Mouse (Mus musculus) embryo, embryonic 11 days (tissue): ENCODE measurements around the gene Exoc4.

Experiments used
- DNase-seq: peaks from one replicate; pipeline ENCODE4 v3.0.0-alpha.2; 2015

The Exoc4 gene

DNA sequence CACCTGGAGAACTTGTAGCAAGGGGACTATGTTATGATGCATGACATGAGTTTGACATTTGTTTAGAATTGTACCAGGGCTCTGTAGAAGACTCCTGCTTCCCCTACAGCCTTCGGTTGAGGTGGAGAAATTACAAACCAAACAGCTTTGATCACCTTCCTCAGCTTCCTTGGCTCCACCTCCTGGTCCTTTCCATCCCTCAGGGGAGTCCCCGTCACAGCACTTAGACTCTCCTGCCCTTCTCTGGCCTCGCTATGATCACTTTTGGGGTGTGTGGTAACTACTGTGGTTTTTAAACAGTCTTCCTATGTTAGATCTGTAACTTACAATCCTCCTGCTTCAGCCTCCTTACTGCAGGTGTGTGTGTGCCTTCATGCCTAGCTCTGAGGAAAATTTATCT, 434.6 kb downstream of the Exoc4 start:
- no peak for DNase-seq

DNA sequence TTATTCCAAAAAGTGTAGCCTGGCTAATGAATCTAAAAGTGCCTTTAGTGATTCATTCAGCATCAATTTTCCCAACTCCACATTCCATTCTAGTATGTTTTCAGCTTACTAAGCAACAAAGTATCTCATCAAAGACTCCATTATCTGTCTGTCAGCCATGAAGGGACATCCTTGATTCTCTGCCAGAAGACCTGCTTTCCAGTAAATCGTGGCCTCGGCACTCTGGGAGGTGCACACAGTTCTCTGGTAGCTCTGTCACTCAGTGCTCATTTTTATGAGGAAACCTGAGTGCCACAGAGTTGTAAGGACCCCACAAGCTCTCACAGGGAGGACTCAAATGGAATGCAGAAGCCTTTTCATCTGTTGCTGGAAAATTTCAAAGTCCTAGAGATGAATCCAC, 436.4 kb downstream of the Exoc4 start:
- DNase-seq: no peak

DNA sequence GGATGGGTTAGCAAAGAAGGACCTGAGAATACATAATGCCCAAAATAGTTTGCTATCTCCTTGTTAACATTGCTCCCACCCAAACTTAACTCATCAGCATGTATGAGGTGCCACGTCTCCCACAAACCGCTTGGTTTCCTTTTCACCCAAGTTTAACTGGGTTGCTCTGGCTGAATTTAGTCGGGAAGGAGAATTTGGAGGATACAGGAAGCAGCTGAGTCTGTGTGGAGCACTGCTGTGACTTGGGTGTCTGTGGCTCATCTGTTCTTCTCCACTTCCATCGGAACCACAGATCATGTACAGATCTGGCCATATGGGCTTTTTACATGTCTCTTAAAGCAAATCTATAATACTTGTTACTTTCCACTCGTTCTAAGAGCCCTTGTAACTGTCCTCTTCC, 441.7 kb downstream of the Exoc4 start:
- DNase-seq: no peak

DNA sequence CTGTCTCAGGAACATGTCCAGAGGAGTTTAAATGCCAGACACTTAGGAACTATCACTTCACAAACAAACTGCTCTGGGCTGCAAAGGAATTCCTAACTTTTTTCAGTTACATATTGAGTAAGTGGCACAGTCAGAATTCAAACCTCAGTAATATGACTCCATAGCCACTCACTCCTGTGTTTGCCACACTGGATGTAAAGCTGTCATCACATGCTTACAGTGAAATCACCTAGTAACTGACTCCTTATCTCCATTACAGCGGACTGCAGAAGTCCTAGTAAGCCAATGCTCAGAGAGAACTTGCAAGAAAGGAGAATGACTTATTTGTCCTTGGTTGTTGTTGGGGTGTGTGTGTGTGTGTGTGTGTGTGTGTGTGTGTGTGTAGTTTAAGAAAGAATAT, 448.1 kb downstream of the Exoc4 start:
- no peak for DNase-seq

DNA sequence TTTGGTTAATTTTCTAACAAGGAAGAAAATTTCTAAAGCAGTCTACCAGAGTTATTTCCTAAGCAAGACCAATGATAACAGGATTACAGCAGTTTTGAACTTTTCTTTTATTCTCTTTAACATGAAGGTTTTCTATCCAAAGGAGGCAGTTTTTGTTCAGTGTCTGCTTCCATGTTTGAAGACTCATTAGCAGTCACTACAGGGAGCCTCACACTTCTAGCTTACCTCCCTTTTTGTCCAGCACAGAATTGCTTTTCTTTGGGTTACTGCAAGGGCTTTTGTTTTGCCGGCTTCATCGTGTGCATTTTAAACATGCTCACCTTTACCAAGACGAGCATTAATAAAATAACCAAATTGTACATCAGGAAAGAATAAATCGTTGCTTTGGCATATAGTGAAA, 460.0 kb downstream of the Exoc4 start:
- DNase-seq: no peak

DNA sequence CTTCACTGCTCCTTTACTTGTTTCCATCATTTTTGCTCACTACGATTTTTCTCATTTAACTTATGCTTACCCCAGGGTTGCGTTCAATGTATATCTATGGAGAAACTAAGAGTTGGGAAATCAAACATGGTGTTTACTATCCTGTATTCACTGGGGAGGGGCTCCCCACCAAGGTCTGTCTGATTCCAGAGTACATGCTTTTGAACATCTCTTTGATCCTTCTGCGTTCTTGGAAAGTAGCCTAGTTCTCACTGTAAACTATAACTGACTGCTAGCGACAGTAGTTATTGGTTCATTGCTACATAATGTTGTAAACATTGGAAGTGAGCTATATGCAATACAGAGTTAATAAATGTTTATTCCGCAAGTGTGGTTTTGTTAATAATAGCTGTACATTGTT, 460.5 kb downstream of the Exoc4 start:
- DNase-seq: no peak

DNA sequence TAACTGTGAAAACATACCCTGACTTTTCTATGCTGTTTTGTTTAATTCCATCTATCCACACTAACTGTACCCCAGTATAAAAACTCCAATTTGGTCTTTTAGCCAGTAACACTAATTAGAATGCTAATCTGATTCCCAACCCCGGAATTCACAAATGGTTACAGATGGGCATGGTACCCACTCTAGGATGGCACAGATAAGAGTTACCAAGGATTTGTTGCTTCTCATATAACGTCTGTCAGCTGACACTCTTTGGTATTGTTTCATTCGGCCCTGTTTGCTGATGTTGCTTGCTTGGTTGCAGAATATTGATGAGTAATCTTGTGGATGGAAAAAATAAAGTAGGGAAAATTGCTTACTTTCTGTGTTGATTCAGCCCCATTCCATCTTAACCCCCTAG, 462.9 kb downstream of the Exoc4 start:
- no peak for DNase-seq

DNA sequence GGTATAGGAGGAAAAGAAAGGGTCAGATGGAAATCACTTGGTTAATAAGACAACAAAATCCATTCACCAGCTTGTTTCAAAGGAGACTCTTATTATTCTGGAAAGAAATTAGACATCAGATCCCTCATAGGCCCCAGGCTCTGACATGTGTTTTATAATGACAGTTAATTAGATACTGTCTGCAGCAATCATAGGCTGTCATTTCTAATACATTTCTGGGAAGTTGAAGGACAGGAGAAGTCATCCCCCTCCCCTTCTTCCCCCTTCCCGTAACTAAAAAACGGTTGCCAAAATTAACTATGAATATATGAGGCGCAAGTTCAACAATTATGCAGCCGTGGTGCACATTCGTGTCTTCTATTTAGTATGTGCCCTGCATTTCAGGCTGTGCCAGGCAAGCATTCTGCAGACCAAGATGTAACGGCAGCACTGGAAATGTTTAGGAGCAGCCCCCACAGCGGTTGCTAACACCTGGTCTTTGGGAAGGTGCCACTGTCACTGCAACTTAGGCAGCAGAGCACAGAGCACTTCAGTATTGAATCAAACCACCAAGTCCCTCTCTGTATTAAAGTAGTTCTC, 463.7 kb downstream of the Exoc4 start:
- no peak for DNase-seq

DNA sequence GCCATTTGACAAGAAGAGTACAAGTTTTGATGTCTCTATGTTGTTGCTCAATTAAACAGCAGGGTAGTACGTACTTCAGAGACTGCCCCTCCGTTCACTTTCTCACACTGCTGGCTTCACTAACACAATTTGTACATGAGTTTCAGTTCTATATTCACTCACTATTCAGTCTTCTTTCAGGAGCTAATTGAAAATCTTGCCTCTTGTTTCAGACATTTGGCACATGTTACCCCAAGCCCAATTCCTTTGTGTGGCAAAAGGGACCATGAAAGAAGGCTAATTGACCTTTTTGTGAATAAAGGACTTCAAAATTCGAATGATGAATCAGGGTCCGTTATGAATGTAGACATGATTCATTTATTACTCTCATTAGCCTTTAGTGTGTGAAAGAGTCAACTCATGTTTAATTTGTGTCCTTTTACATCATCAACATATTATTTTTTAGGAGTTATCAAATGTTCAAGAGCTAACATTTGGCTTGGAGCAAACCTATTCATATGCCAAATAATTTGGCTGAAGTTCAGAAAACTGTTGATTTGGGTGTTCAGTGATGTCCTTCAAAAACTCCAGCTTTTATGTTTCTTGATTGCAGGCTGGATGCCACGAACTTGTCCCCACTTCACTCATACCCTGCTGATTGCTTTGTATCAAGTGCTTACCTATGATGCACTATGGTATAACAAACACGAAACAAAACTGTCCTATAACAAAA, 467.5 kb downstream of the Exoc4 start:
- DNase-seq: no peak

DNA sequence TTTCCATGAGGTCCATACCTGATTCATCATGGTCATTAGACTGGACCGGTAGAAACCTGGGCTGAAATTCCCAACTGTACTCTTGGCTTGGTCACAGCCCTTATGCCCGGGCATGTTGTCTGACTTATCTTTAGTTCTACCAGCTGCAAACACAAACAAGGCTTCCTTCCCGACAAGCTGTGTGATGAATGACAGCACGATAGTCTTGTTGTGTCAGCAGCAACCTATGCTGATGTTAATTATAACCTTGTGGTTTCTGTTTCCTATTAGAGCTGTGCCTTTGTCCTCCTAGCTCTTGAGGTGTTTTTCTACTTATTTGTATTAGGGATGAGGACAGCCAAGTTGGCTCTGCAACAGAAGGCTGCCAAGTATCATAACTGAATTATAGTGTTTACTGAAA, 472.3 kb downstream of the Exoc4 start:
- DNase-seq: no peak

DNA sequence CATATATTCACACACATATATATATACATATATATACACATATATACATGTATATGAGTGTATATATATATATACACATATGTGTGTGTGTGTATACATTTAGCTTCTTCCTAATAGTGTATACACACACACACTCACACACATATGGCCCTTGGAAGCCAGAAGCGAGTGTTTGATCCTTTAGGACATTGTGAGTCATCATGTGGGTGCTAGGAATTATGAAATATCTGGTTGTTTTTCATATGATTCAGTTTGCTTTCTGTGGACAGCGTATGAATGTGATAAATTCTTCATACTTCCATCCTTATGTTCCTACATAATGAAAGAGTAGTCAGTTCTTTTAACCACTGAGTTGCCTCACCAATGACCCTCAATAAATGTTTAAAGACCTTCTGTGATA, 473.9 kb downstream of the Exoc4 start:
- DNase-seq: no peak

DNA sequence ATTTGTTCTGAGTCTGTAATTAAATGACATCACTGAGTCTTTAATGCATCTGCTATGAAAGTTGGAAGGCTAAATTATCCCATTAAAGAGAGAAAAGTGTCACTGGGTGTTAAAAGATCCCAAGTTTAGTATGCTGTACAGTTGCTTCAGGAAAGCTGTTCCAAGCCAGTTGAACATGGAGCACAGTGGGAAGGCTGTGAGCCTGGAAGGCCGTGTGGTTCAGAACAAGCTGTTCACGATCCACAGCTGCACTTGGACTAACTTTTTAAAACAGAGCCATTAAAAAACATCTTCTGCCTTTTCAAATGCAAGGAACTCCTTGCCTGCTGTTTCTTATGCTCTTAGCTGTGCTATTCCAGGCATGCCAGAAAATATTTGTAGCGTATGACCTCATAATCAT, 475.7 kb downstream of the Exoc4 start:
- DNase-seq: no peak

DNA sequence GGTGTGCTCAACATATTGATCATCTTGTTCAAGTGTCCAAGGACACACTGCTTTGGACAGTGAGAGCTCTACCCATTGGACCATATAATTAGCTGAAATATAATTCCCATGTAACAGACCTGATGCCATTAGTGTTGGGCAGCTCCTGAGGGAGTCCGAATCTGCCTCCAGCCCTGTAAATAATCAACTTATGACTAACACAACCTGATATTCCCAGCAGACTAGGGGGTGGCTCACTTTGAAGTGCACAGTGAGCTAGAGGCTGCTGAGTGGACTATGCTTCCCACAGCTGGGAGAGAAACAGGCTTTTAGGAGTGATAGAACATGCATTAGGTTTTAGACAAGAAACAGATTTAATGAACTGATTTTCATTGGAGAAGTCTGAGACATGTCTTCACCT, 478.4 kb downstream of the Exoc4 start:
- no peak for DNase-seq

DNA sequence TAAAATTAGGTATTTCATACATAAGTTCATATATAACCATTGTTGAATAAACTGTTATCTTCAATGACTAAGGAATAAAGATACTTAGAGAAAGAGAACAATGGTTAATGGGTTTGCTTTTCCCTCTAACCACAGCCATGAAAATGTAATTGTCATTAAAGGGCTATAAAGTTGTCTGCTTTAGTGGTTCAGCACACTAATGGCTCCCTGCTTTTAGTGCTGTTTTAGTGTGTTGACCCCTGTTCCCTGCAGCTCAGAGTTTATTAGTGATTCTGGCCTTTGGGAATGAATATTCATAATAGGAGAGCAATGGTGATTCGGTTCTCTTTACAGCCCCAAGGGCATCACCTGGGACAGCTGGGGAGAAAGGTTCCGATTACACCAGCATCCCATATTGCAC, 483.3 kb downstream of the Exoc4 start:
- no peak for DNase-seq

DNA sequence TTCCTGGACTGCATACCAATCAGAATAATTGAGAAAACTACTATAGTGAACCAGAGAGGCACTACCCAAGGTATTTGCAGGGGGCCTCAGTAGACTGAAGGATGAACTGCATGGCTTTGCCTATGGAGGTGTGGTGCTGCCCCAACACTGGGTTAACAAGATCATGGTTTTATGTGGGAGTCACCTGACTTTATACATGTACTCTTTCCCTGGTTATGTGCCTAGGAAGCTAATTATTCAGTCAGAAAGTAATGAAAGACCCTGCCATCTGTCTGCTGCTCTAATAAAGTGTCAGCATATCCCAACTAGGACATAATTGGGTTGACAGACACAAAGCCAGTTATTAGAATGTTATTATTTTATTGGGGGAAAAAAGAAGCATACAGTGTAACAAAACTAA, 484.7 kb downstream of the Exoc4 start:
- DNase-seq: no peak

DNA sequence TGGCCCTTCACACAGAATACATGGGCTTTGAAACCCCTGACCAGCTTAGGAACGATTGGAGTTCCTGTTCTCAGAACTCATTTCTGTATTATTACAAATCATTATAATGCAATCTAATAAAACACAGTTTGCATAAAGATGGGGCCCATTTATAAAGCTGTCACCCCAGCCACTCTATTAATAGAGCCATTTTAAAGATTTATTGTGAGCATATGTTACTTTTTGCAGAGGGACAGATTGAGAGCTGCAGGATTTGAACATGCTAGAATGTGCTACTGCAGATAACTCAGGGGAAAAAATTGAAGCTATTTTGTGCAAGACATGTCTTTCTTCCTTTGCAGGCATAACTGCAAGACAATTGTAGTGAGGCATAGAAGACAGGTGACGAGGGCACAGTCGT, 485.1 kb downstream of the Exoc4 start:
- no peak for DNase-seq

DNA sequence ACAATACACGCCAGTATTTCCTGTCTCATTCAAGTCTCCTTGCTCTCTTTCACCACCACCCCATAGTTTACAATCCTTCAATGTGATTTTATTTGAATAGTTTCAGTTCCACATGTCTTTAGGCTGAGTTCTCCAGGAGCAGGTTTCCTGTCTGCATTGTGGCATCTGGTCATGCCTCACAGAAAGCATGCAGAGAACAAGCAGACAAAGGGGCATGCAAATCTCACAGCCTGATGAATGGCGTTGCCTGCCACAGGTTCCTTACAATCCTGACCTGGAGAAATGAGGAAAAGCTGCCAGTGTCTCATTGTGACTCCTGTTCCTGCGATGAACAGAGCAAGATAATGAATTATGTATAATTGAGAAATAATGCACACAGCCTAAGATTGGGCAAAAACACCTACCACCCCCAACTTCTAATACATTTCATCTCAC, 490.0 kb downstream of the Exoc4 start:
- peak; percentile 50 for DNase-seq

DNA sequence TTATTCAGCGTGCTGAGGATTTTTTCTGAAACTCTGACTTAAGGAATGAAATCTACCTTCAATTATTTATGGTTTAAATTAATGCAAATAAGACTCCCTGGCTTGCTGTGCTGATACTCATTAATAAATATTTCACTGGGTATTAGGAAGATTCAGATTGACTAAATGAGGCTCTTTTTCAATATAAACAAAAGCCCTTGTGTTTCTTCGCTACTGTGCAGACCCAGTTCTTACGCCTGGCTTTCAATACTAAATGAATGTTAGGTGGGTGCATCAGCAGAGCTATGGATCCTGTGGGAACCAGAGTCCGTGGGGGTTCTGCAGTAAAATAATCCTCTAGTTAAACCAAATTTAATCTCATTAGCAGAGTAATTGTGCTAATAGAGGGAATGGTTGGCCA, 490.4 kb downstream of the Exoc4 start:
- no peak for DNase-seq

DNA sequence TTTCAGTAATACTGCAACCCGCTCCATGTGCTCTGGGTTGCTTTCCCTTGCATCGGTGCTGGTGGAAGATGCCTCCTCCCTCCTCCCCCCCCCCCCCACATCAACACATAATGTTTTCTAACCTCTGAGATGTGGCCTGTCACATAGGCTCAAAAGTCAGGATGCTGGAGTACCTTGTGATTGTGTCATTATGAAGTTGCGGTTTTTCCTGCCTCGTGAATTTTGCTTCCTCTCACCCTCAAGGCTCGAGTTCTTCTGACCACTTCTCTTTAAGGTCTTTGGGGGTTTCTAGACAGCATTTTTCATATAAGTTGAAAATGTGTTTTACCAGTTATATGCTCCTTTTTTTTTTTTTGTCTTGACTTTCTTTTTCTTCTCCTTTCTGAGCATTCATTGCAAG, 507.1 kb downstream of the Exoc4 start:
- no peak for DNase-seq

DNA sequence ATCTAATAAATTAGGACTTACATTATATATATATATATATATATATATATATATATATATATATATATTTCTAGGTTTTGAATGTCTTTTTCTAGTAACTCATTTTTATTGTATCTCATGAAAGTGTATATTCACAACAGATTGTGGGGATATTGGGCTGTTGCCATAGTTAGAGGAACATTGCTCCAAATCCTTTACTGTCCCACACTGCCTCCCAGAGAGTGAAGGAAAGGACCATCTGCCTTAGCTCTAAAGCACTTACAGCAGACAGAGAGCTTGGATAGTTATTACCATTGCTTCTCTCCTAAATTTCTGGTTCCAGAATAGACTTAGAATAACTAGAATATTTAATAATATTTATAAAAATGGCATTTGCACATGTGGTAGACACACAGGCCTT, 512.7 kb downstream of the Exoc4 start:
- no peak for DNase-seq

DNA sequence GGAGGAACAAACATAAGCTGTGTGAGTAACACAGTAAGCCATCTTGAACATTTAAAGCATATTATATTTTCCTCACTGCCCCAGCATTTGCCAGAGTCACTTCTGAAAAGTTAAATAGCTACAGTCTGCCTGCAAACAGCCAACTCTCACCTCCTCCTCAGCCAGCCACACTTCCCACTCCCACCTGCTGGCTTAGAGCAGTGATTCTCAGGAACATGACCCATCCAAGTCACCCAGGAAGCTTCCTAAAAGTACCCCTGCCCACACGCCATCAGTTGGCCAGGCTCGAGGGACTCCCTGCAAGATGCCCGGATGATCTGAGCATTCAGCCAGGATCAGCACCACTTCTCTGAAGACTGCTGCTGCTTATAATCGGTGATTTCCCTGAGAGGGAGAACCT, 514.4 kb downstream of the Exoc4 start:
- no peak for DNase-seq

DNA sequence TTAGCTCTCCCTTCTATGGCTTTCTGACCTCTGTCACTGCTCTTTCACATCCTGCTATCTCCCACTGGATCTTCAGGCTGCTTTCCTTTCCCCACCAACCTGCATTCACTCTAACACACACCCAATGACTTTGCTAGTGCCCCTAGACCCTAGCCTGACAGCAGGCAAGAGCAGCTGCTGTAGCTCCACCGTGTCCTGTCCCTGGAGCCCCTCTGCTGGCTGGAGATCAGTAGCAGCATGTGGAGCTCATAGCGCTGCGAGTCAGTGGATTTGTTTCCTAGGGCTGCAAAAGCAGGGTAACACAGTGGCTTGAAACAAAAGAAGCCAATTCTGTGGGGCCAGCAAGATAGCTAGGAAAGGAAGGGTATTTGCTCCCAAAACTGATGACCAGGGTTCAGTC, 515.1 kb downstream of the Exoc4 start:
- DNase-seq: no peak

DNA sequence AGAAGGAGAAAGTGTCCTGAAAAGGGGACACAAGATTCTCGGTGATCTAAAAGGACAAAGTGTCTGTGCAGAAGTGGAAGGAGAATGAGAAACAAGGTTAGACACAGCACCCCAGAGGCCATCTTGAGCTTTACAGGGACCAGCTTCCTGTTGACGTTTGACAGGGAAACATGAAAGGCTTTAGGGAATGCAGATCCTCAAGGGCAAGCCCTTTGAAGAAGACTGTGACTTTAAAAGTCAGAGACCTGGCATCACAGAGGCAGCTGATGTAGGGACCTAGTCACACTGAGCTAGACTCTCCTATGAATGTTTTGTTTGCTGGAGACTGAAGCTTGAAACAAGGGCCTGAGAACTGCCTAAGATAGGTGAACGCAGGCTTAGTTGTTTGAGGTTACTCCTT, 520.4 kb downstream of the Exoc4 start:
- no peak for DNase-seq

DNA sequence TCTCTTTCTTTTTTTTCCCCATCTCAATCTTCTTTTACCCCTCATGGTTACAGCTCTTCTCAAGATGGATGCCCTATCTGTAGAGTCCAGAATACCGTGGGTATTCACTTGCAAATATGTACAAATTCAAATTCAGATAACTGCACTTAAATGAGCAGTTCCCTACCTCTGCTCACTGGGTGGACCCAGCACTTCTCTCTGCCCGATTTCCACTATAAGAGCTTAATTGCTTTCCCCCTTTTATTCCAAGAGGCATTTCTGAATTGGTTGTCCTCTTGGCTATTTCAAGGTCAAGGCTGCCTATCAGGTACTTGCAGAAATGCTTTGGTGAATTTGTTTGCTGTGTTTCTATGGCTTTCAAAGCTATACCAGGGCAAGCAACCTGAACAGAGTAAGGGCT, 521.1 kb downstream of the Exoc4 start:
- no peak for DNase-seq
